Mouse (Mus musculus): ENCODE measurements around the gene Catsperg2. TPM values are rescaled to one million over a fixed set of nuclear protein-coding genes. Genes with fewer than 3 reads are reported as not detected.
"Not testable (repeated sequence)": the region's sequence is repeated elsewhere in the genome, so short reads cannot be mapped to it uniquely, and the experiment has no call there.

Gene Catsperg2
- polyA plus RNA-seq, 1 experiment = not detected

DNA sequence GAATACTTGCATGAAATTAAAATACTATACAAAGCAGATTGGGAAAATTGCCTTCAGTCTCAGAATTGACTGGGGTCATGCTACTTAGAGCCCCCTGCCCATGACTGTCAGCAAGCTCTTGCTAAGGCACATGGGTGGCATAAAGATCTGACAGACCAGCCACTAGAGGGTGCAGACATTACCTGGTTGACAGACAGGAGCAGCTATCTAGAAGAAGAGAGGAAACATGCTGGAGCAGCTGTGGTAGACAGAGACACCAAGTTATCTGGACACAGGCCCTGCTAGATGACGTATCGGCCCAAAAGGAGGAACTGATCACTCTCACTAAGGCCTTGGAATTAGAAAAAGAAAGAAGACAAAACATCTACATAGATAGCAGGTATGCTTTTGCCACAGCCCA is 1.2 kb upstream of the Catsperg2 start:
- Histone ChIP-seq H3K27me3 (replicated peaks) (no peaks in the 10 kb centered on the region), H3K4me3 (replicated peaks) (no peak overlapping the region), H3K4me1 (no peaks in the 10 kb centered on the region), H3K9me3 (peaks cover 46% of the 10 kb centered on the region), H3K36me3 (replicated peaks; ENCODE audit: low read length) (no peaks in the 10 kb centered on the region)
- TF ChIP-seq GATA1 (IDR thresholded peaks at IDR 0.05; ENCODE audit: borderline replicate concordance, low read length) = no peak
- TF ChIP-seq FLI1 (IDR thresholded peaks at IDR 0.05; ENCODE audit: low read length) = no peak

DNA sequence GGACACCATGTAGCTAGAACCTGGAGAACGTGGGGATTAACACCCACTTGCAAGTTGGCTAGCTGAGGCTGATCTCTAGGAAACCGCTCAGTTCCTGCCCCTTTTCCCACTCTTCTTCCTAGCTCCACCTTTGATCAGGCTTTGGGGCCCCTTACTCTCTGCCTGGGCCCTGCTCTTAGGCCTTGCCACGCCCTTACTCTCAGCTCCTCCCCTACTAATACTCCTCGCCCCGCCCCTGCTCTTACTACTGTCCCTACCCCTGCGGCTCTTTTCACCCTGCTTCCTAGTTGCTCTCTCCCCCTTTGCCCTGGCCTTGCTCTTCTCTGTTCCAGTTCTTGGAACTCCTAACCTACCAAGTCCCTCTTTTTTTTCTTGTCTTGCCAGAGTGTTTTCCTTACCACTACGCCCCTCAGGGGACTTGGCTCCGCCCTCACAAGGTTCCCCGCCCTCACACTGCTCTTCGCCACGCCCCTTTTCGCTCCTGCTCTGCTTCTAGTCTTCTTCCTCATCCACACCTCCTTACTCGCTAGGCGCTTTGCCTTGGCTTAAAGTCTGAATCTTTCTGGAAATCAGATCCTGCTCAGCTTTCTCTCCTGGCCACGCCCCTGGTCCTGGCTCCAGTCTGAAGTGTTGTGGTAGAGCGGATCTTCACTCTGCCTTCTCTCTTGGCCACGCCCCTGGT is 1.2 kb downstream of the Catsperg2 start:
- H3K27me3 ChIP-seq (replicated peaks); H3K4me1 ChIP-seq; H3K36me3 ChIP-seq (replicated peaks; ENCODE audit: low read length): not testable (repeated sequence)
- Histone ChIP-seq H3K9me3 (peaks cover 22% of the 10 kb centered on the region), H3K4me3 (replicated peaks) (peak overlapping the region; percentile 77)

GRCm38 (mm10) chr7:29708891-29709290 is 17.9 kb downstream of the Catsperg2 start:
- not testable (repeated sequence) for H3K4me1 ChIP-seq; H3K36me3 ChIP-seq (replicated peaks; ENCODE audit: low read length); H3K27me3 ChIP-seq (replicated peaks); H3K9me3 ChIP-seq; H3K4me3 ChIP-seq (replicated peaks)

- H3K36me3 ChIP-seq (replicated peaks; ENCODE audit: low read length); H3K4me1 ChIP-seq; H3K27me3 ChIP-seq (replicated peaks); H3K4me3 ChIP-seq (replicated peaks): not testable (repeated sequence)
- peaks cover 26% of the 10 kb centered on the region for H3K9me3 ChIP-seq
Observed at GRCm38 (mm10) chr7:29695231-29695630, 31.6 kb downstream of the Catsperg2 start.

DNA sequence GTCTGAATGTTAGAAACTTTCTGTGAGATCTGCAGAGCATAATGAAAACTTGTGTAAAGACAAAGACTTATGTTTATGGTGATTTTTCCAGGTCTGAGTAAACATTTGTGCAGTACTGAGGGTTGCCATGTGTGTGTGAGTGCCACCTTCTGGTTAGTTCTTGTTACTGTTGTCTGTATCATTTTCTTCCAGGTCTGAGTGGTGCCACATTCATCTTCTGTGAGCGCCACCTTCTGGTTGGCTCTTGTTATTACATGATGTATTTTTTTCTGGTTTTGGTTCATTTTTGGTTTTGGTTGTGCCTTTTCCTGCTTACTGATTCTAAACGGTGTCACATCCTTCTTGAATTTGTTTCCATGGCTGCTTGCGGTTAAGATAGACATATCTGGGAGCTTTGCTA is 45.0 kb downstream of the Catsperg2 start:
- H3K4me1 ChIP-seq = no peaks in the 10 kb centered on the region
- peaks cover 51% of the 10 kb centered on the region for H3K9me3 ChIP-seq
- H3K36me3 ChIP-seq (replicated peaks; ENCODE audit: low read length) = no peaks in the 10 kb centered on the region
- no peaks in the 10 kb centered on the region for H3K27me3 ChIP-seq (replicated peaks)
- H3K4me3 ChIP-seq (replicated peaks) = no peak overlapping the region
- TF ChIP-seq GATA1 (IDR thresholded peaks at IDR 0.05; ENCODE audit: borderline replicate concordance, low read length) (no peak), FLI1 (IDR thresholded peaks at IDR 0.05; ENCODE audit: low read length) (no peak)

Other genes with a start within 250 kb of the Catsperg2 start
- gene Sipa1l3, start 208.4 kb downstream of the Catsperg2 start, polyA plus RNA-seq (2012; ENCODE audit: insufficient read depth, low replicate concordance) = 27.5 and 46.5 TPM in 2 replicates
- gene Zfp84, start 41.5 kb upstream of the Catsperg2 start, polyA plus RNA-seq (2012; ENCODE audit: insufficient read depth, low replicate concordance) = 0.93 TPM in 1 of 2 replicates, not detected in the other
- gene Zfp30, start 57.0 kb upstream of the Catsperg2 start, polyA plus RNA-seq (2012; ENCODE audit: insufficient read depth, low replicate concordance) = 0.37 TPM in 1 of 2 replicates, not detected in the other
- gene Zfp790, start 89.1 kb upstream of the Catsperg2 start, polyA plus RNA-seq (2012; ENCODE audit: insufficient read depth, low replicate concordance) = 0.62 TPM in 1 of 2 replicates, not detected in the other
- gene Zfp940, start 126.6 kb upstream of the Catsperg2 start, polyA plus RNA-seq (2012; ENCODE audit: insufficient read depth, low replicate concordance) = 0.64 TPM in 1 of 2 replicates, not detected in the other
- not detected in 2 replicates for gene Zfp420, start 132.9 kb upstream of the Catsperg2 start, polyA plus RNA-seq (2012; ENCODE audit: insufficient read depth, low replicate concordance)
- gene Zfp27, start 179.5 kb upstream of the Catsperg2 start, polyA plus RNA-seq (2012; ENCODE audit: insufficient read depth, low replicate concordance) = 0.04 TPM in 1 of 2 replicates, not detected in the other
- gene Zfp383, start 181.2 kb upstream of the Catsperg2 start, polyA plus RNA-seq (2012; ENCODE audit: insufficient read depth, low replicate concordance) = not detected in 2 replicates
- 1.2 TPM in 1 of 2 replicates, not detected in the other for gene Zfp74, start 227.1 kb upstream of the Catsperg2 start, polyA plus RNA-seq (2012; ENCODE audit: insufficient read depth, low replicate concordance)

Data from megakaryocyte, embryonic 14.5 days (primary cell).